Mouse (Mus musculus) ES-Bruce4 (cell line): ENCODE data around the gene Nxnl2.
A peak's percentile ranks its signal among the peaks of the same experiment; 100 is the strongest.

Experiments used
- CTCF ChIP-seq: IDR thresholded peaks from one replicate; pipeline ENCODE4 v1.8.1; 2011; ENCODE audit warnings: low read depth, low read length
- EP300 ChIP-seq: IDR thresholded peaks from 2 replicates; pipeline ENCODE4 v1.6.1; 2011; ENCODE audit warnings: low read depth, low read length; ENCODE audit not compliant: insufficient read depth
- POLR2A ChIP-seq: IDR thresholded peaks from one replicate; pipeline ENCODE4 v1.8.1; 2011; ENCODE audit warnings: low read length; ENCODE audit not compliant: insufficient read depth

- TF ChIP-seq CTCF (no peak), EP300 (0 out of 2 replicates have a peak, but pooled peaks have one; percentile 9), POLR2A (no peak)
Measured at GRCm38 (mm10) chr13:51137702-51138031, 33.2 kb upstream of the Nxnl2 start.
